Mouse (Mus musculus) midbrain, embryonic 11.5 days (tissue): ENCODE measurements around the gene Dnah2. TPM values are rescaled to one million over a fixed set of nuclear protein-coding genes. Genes with fewer than 3 reads are reported as not detected.

ENCODE experiments used
- ATAC-seq: fragments of 200-750 bp; cut with Nextera tagmentation; 2 replicates; pipeline ENCODE4 v1.8.0; 2017; ENCODE audit warnings: moderate TSS enrichment, moderate library complexity; ENCODE audit not compliant: low FRiP score
- DNase-seq: peaks from one replicate; pipeline ENCODE4 v3.0.0; 2015; ENCODE audit warnings: low spot score; ENCODE audit errors: missing footprints
- H3K27ac ChIP-seq: fragments of 300-500 bp; sonication (generic); 2 replicates; pipeline ENCODE4 v1.5.1; 2014; ENCODE audit warnings: low read depth, low read length
- H3K27me3 ChIP-seq: fragments of 300-500 bp; sonication (generic); 2 replicates; pipeline ENCODE4 v1.6.1; 2014; ENCODE audit warnings: mild to moderate bottlenecking, low read length, moderate library complexity, mixed read lengths; ENCODE audit not compliant: control insufficient read depth, insufficient read depth
- H3K36me3 ChIP-seq: fragments of 300-500 bp; sonication (generic); 2 replicates; pipeline ENCODE4 v1.6.1; 2014; ENCODE audit warnings: mild to moderate bottlenecking, low read length, moderate library complexity, mixed read lengths; ENCODE audit not compliant: control insufficient read depth, insufficient read depth
- H3K4me1 ChIP-seq: fragments of 300-500 bp; sonication (generic); 2 replicates; pipeline ENCODE4 v1.6.1; 2014; ENCODE audit warnings: low read length; ENCODE audit not compliant: control insufficient read depth, insufficient read depth
- H3K4me2 ChIP-seq: fragments of 300-500 bp; sonication (generic); 2 replicates; pipeline ENCODE4 v1.6.1; 2014; ENCODE audit warnings: mild to moderate bottlenecking, moderate library complexity
- H3K4me3 ChIP-seq: fragments of 300-500 bp; sonication (generic); 2 replicates; pipeline ENCODE4 v1.5.1; 2014; ENCODE audit warnings: low read depth, low read length
- H3K9ac ChIP-seq: fragments of 300-500 bp; sonication (generic); 2 replicates; pipeline ENCODE4 v1.6.1; 2014; ENCODE audit warnings: low read length
- H3K9me3 ChIP-seq: fragments of 300-500 bp; sonication (generic); 2 replicates; pipeline ENCODE4 v1.6.1; 2016; ENCODE audit warnings: low read length; ENCODE audit not compliant: control insufficient read depth
- WGBS: fragments of 180-500 bp; shearing (Covaris S2); extraction: QIAGEN DNeasy Blood & Tissue Kit; methylation state at CpG from one replicate; pipeline ENCODE4 v1.1.7; 2014; 5-methylcytosine and 5-hydroxymethylcytosine counted together
- polyA plus RNA-seq: library from polyadenylated mRNA; unstranded; fragments of >200 nt; fragmentation: Nextera tagmentation; extraction: Ambion mirVana; gene quantifications from 2 replicates; pipeline ENCODE4 v1.2.1, GENCODE M21; 2014

Gene Dnah2
- polyA plus RNA-seq, 1 experiment from 2014 or later, result 1.00 TPM

DNA sequence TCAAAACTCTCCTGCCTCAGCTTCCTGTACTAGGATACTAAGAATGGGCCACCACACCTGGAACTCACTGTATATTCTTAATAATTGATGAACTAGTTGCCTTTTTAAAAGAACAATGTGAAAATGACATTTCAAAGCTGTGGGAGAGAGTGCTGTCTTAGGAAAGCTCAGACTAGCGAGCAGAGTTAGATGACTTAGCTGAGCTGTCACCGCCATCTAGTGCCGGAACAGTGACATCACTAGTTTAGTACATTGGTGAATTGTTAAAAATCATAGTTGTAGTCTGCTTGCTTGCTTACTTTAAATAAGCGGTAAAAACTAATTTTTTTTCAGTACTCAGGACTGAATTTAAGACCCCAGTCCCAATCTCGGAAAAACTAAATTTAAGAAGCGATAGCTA, 35.1 kb downstream of the Dnah2 start:
- Histone ChIP-seq H3K4me1 (no peaks in the 10 kb centered on the region), H3K27me3 (no peaks in the 10 kb centered on the region), H3K4me2 (no peak overlapping the region), H3K9ac (no peak overlapping the region), H3K4me3 (no peak overlapping the region), H3K27ac (no peak overlapping the region), H3K9me3 (no peaks in the 10 kb centered on the region), H3K36me3 (no peaks in the 10 kb centered on the region)
- ATAC-seq (no peak), DNase-seq (peak; percentile 90)
- 8% methylated on average over 6 of the region's 6 CpGs for WGBS

DNA sequence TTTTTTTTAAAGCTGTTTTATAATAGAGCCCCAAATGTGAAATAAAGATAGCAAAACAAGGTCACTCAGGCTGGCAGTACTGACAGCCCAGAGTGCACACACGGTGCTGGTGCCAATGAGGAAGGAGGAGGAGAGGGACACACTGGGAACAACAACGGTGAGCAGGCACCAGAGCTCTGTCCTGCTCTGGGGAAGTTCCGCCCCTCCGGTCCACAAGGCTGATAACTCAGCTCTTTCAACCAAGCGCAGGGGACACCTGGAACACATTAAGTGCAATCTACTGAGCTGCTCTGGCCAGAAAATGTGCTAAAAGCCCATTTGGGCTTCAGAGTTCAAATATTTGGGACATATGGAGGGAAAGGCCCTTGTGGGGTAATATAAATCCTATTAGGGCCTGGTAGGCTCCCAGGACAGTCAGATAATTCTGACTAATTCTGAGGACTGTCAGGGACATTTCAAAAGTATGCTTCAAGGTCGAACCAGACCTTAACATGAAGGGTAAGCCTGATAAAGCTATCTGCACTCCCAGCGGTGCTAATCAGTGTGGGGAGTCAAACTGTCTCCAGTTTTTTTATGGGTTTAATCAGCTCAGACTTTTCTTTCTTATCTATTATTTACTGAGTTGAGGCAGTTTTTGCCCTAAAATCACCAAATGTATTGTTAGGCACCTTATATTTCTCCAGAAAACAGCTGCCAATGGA, 38.0 kb downstream of the Dnah2 start:
- Histone ChIP-seq H3K36me3 (no peaks in the 10 kb centered on the region), H3K4me3 (no peak overlapping the region), H3K27ac (no peak overlapping the region), H3K9ac (no peak overlapping the region), H3K9me3 (no peaks in the 10 kb centered on the region), H3K4me2 (no peak overlapping the region), H3K4me1 (no peaks in the 10 kb centered on the region), H3K27me3 (no peaks in the 10 kb centered on the region)
- ATAC-seq, result no peak
- 63% methylated on average over 7 of the region's 7 CpGs for WGBS
- DNase-seq, result no peak

DNA sequence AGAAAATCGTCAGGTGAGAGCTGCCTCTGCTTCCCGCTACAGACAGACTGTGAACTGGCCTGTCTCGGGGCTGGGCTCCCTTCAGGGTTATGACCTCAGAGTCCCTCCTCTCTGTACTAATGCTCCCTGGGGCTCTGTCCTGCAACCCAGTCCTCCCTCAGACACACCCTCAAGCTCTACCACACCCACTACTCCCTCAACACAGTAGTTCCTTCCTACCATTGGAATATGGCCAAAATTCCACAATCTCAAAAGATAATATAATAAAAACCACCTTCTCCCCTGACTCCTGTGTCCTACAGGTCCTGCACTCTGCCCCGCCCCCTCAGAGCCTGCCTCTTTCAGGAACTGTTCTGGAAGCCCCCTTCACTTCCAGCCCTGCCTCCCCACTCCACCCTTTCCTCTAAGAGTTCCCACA, 45.0 kb downstream of the Dnah2 start:
- Histone ChIP-seq H3K27ac (no peak overlapping the region), H3K36me3 (no peaks in the 10 kb centered on the region)
- 57% methylated on average over 4 of the region's 4 CpGs for WGBS

DNA sequence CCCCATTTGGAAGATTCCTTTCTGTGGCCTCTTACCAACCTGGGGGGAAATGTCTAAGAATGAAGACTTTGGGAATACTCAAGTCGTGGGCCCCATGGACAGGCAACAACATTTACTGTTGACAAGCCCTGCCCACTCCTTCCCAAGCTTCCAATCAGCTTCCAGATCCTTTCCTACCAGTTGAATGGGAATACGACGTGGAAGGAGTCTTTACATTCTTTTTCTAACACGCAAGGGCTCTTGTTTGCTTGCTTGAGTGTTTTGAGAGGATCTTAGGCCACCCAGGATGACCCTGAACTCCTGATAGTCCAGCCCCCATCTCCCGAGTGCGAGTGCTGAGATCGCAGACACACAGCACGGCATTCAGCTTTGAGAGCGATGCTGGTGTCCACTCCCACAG, 47.4 kb downstream of the Dnah2 start:
- Histone ChIP-seq H3K27me3 (no peaks in the 10 kb centered on the region), H3K4me2 (no peak overlapping the region), H3K36me3 (no peaks in the 10 kb centered on the region), H3K4me1 (no peaks in the 10 kb centered on the region; the same call in 1 of the 2 replicates), H3K4me3 (no peak overlapping the region), H3K9ac (no peak overlapping the region), H3K9me3 (no peaks in the 10 kb centered on the region), H3K27ac (no peak overlapping the region)
- ATAC-seq, result no peak
- no peak for DNase-seq
- WGBS, result 70% methylated on average over 9 of the region's 9 CpGs

More for the DNA sequence above, 45.0 kb downstream of the Dnah2 start:
- Histone ChIP-seq H3K4me3 (no peak overlapping the region), H3K4me1 (no peaks in the 10 kb centered on the region; the same call in 1 of the 2 replicates), H3K27me3 (no peaks in the 10 kb centered on the region), H3K9ac (no peak overlapping the region), H3K9me3 (no peaks in the 10 kb centered on the region), H3K4me2 (no peak overlapping the region)
- no peak for DNase-seq
- ATAC-seq, result no peak

DNA sequence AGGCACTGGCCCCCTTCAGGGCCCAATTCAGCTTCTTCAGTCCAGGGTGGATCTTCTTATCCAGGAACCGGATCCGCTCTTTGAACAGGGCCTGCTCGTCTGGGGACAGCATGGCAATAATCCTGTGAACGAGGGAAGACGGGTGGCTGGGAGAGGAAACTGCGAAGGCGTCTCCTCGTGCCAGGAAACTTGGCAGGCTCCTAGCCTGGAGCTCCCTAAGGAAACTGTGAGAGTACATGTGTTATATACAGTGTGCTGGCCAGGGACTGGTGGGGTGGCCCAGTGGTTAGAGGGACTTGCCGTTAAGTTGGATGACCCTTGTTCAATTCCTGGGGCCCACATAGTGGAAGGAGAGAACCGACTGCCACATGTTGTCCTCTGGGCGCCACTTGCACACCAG, 49.8 kb downstream of the Dnah2 start:
- no peaks in the 10 kb centered on the region for H3K27me3 ChIP-seq
- H3K4me2 ChIP-seq, result no peak overlapping the region
- ATAC-seq (no peak), DNase-seq (no peak)
- H3K9ac ChIP-seq, result no peak overlapping the region
- no peak overlapping the region for H3K27ac ChIP-seq
- no peaks in the 10 kb centered on the region for H3K36me3 ChIP-seq
- 90% methylated on average over 11 of the region's 11 CpGs for WGBS
- no peak overlapping the region for H3K4me3 ChIP-seq
- no peaks in the 10 kb centered on the region; the same call in 1 of the 2 replicates for H3K4me1 ChIP-seq
- H3K9me3 ChIP-seq, result no peaks in the 10 kb centered on the region

DNA sequence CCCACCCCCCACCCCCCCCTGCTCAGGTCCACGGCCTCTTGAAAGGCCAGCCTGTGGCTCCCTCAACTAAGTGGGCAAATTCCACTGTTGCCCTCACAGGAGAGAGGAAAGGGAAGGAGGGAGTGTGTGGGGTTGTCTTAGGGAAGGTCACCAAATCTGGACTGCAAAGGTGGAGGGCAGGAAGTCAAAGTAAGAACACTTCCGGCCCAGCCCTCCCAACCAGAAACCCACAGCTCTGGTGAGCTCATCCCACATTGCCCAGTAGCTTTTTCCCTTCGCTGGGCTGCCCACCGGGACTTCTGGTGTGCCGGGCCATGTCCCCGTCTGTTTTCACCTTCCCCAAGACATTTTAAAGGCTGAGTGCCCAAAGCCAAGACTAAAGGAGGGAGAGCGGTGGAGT, 57.2 kb downstream of the Dnah2 start:
- Histone ChIP-seq H3K9ac (no peak overlapping the region), H3K4me1 (no peaks in the 10 kb centered on the region), H3K9me3 (no peaks in the 10 kb centered on the region), H3K27ac (no peak overlapping the region), H3K4me2 (no peak overlapping the region), H3K4me3 (no peak overlapping the region), H3K36me3 (no peaks in the 10 kb centered on the region), H3K27me3 (no peaks in the 10 kb centered on the region)
- WGBS, result 88% methylated on average over 7 of the region's 7 CpGs
- ATAC-seq (no peak), DNase-seq (no peak)

DNA sequence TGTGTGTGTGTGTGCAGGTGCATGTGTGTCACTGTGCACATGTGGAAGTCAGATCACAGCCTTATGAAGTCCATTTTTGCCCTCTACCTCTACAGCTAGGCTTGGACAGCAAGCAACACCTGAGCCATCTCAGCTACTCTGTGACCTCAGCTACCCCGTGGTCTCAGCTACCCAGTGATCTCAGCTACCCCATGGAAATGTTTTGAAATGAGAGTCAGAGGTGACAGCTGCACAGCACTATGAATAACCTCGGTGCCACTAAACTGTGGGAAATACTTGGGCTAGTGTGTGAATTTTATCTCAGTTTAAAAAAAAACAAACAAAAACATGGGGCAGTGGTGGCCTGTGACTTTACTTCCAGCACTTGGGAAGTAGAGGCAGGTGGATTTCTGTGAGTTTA, 58.0 kb downstream of the Dnah2 start:
- no peaks in the 10 kb centered on the region for H3K9me3 ChIP-seq
- no peaks in the 10 kb centered on the region for H3K27me3 ChIP-seq
- H3K4me2 ChIP-seq, result no peak overlapping the region
- H3K4me1 ChIP-seq, result no peaks in the 10 kb centered on the region
- H3K9ac ChIP-seq, result no peak overlapping the region
- ATAC-seq (no peak), DNase-seq (no peak)
- no peaks in the 10 kb centered on the region for H3K36me3 ChIP-seq
- H3K27ac ChIP-seq, result no peak overlapping the region
- no peak overlapping the region for H3K4me3 ChIP-seq
- WGBS, result 91% methylated on average over 2 of the region's 2 CpGs

DNA sequence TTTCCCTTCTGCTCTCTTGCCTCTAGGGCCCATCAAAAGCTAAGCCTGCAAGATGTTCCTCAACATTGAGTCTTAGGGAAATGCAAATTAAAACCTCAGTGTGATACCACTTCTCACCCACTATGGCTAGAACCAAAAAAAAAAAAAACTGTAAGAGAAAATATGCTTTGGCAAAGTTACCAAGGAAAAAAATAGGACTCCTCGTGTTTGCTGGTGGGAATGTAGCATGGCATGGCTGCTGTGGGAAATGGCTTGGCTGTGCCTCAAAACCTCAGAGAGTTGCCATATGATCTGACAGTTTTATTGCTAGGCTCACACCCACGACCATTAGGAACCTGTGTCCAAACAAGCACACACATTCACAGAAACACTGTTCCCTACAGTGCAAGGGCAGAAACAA, 61.4 kb downstream of the Dnah2 start:
- Histone ChIP-seq H3K9me3 (no peaks in the 10 kb centered on the region), H3K4me2 (no peak overlapping the region), H3K27ac (no peak overlapping the region), H3K4me1 (no peaks in the 10 kb centered on the region), H3K9ac (no peak overlapping the region), H3K4me3 (no peak overlapping the region), H3K27me3 (no peaks in the 10 kb centered on the region), H3K36me3 (no peaks in the 10 kb centered on the region)
- DNase-seq, result no peak
- 87% methylated on average over 2 of the region's 2 CpGs for WGBS
- no peak for ATAC-seq

GRCm38 (mm10) chr11:69477645-69478044, 71.3 kb downstream of the Dnah2 start:
- H3K9me3 ChIP-seq, result no peaks in the 10 kb centered on the region
- 86% methylated on average over 8 of the region's 8 CpGs for WGBS
- no peak for ATAC-seq
- DNase-seq, result no peak
- H3K27ac ChIP-seq, result no peak overlapping the region
- no peaks in the 10 kb centered on the region for H3K27me3 ChIP-seq
- H3K36me3 ChIP-seq, result no peaks in the 10 kb centered on the region
- H3K4me2 ChIP-seq, result no peak overlapping the region
- H3K4me1 ChIP-seq, result no peaks in the 10 kb centered on the region
- H3K9ac ChIP-seq, result no peak overlapping the region
- no peak overlapping the region for H3K4me3 ChIP-seq
